Mouse (Mus musculus): ENCODE data around the gene Sult1b1. TPM values are rescaled to one million over a fixed set of nuclear protein-coding genes. Genes with fewer than 3 reads are reported as not detected.

Sult1b1 gene
- polyA plus RNA-seq (2014; fragmentation: Nextera tagmentation; extraction: Ambion mirVana) = not detected in 2 replicates

GRCm38 (mm10) chr5:87538111-87538510 lies at the start of gene Sult1b1:
TSS of gene Sult1b1 (minus strand) at chr5:87538195.
- 96% methylated on average over 2 of the region's 2 CpGs for WGBS
- H3K9me3 ChIP-seq (replicated peaks; ENCODE audit: control insufficient read depth, low read length) = no peaks in the 10 kb centered on the region
- H3K27ac ChIP-seq (ENCODE audit: low read depth, low read length) = no peak within 1 kb of the TSS
- DNase-seq (ENCODE audit: low spot score) = no peak
- H3K4me1 ChIP-seq (ENCODE audit: control insufficient read depth, insufficient read depth, low read length) = no peaks in the 10 kb centered on the region
- no peak within 1 kb of the TSS for H3K9ac ChIP-seq (ENCODE audit: low read length)
- H3K4me3 ChIP-seq (ENCODE audit: low read depth, low read length) = no peak within 1 kb of the TSS
- no peak within 1 kb of the TSS for H3K4me2 ChIP-seq (ENCODE audit: low read length)
- no peaks in the 10 kb centered on the region for H3K36me3 ChIP-seq (ENCODE audit: control insufficient read depth, insufficient read depth, low read length)
- no peaks in the 10 kb centered on the region for H3K27me3 ChIP-seq (replicated peaks; ENCODE audit: control insufficient read depth, insufficient read depth, low read length)
- no peak for ATAC-seq

GRCm38 (mm10) chr5:87580389-87580788 lies 42.4 kb upstream of the Sult1b1 start:
- Histone ChIP-seq H3K4me1 (ENCODE audit: control insufficient read depth, insufficient read depth, low read length) (no peaks in the 10 kb centered on the region), H3K27me3 (replicated peaks; ENCODE audit: control insufficient read depth, insufficient read depth, low read length) (no peaks in the 10 kb centered on the region), H3K9me3 (replicated peaks; ENCODE audit: control insufficient read depth, low read length) (no peaks in the 10 kb centered on the region), H3K27ac (ENCODE audit: low read depth, low read length) (no peak overlapping the region), H3K4me2 (ENCODE audit: low read length) (no peak overlapping the region), H3K9ac (ENCODE audit: low read length) (no peak overlapping the region), H3K4me3 (ENCODE audit: low read depth, low read length) (no peak overlapping the region), H3K36me3 (ENCODE audit: control insufficient read depth, insufficient read depth, low read length) (no peaks in the 10 kb centered on the region)
- WGBS = 84% methylated on average over 1 of the region's 1 CpGs
- DNase-seq (ENCODE audit: low spot score) (no peak), ATAC-seq (no peak)

- Histone ChIP-seq H3K27ac (ENCODE audit: low read depth, low read length) (no peak overlapping the region), H3K4me2 (ENCODE audit: low read length) (no peak overlapping the region), H3K27me3 (replicated peaks; ENCODE audit: control insufficient read depth, insufficient read depth, low read length) (no peaks in the 10 kb centered on the region), H3K4me1 (ENCODE audit: control insufficient read depth, insufficient read depth, low read length) (no peaks in the 10 kb centered on the region), H3K9me3 (replicated peaks; ENCODE audit: control insufficient read depth, low read length) (no peaks in the 10 kb centered on the region), H3K9ac (ENCODE audit: low read length) (no peak overlapping the region), H3K4me3 (ENCODE audit: low read depth, low read length) (no peak overlapping the region), H3K36me3 (ENCODE audit: control insufficient read depth, insufficient read depth, low read length) (no peaks in the 10 kb centered on the region)
- ATAC-seq = no peak
- no peak for DNase-seq (ENCODE audit: low spot score)
- 64% methylated on average over 1 of the region's 1 CpGs for WGBS
These were observed 36.2 kb upstream of the Sult1b1 start for GRCm38 (mm10) chr5:87574174-87574573.

GRCm38 (mm10) chr5:87573490-87573889 lies 35.5 kb upstream of the Sult1b1 start:
- Histone ChIP-seq H3K9me3 (replicated peaks; ENCODE audit: control insufficient read depth, low read length) (no peaks in the 10 kb centered on the region), H3K36me3 (ENCODE audit: control insufficient read depth, insufficient read depth, low read length) (no peaks in the 10 kb centered on the region), H3K9ac (ENCODE audit: low read length) (no peak overlapping the region), H3K27me3 (replicated peaks; ENCODE audit: control insufficient read depth, insufficient read depth, low read length) (no peaks in the 10 kb centered on the region), H3K4me1 (ENCODE audit: control insufficient read depth, insufficient read depth, low read length) (no peaks in the 10 kb centered on the region), H3K4me2 (ENCODE audit: low read length) (no peak overlapping the region), H3K27ac (ENCODE audit: low read depth, low read length) (no peak overlapping the region), H3K4me3 (ENCODE audit: low read depth, low read length) (no peak overlapping the region)
- DNase-seq (ENCODE audit: low spot score) = no peak
- no peak for ATAC-seq
- 53% methylated on average over 5 of the region's 5 CpGs for WGBS

- H3K27me3 ChIP-seq (replicated peaks; ENCODE audit: control insufficient read depth, insufficient read depth, low read length) = no peaks in the 10 kb centered on the region
- no peaks in the 10 kb centered on the region for H3K36me3 ChIP-seq (ENCODE audit: control insufficient read depth, insufficient read depth, low read length)
- H3K4me2 ChIP-seq (ENCODE audit: low read length) = no peak overlapping the region
- H3K4me1 ChIP-seq (ENCODE audit: control insufficient read depth, insufficient read depth, low read length) = no peaks in the 10 kb centered on the region
- WGBS = 90% methylated on average over 6 of the region's 6 CpGs
- H3K27ac ChIP-seq (ENCODE audit: low read depth, low read length) = no peak overlapping the region
- ATAC-seq (no peak), DNase-seq (ENCODE audit: low spot score) (no peak)
- no peak overlapping the region for H3K9ac ChIP-seq (ENCODE audit: low read length)
- no peak overlapping the region for H3K4me3 ChIP-seq (ENCODE audit: low read depth, low read length)
- no peaks in the 10 kb centered on the region for H3K9me3 ChIP-seq (replicated peaks; ENCODE audit: control insufficient read depth, low read length)
These were observed 34.8 kb upstream of the Sult1b1 start for GRCm38 (mm10) chr5:87572781-87573180.

GRCm38 (mm10) chr5:87568845-87569244 lies 30.9 kb upstream of the Sult1b1 start, which contains the start of gene Sult1d1:
TSS of gene Sult1d1 (minus strand) at chr5:87569027.
- Histone ChIP-seq H3K36me3 (ENCODE audit: control insufficient read depth, insufficient read depth, low read length) (no peaks in the 10 kb centered on the region), H3K9me3 (replicated peaks; ENCODE audit: control insufficient read depth, low read length) (no peaks in the 10 kb centered on the region), H3K4me3 (ENCODE audit: low read depth, low read length) (no peak within 1 kb of the TSS), H3K4me2 (ENCODE audit: low read length) (no peak within 1 kb of the TSS), H3K27me3 (replicated peaks; ENCODE audit: control insufficient read depth, insufficient read depth, low read length) (no peaks in the 10 kb centered on the region), H3K9ac (ENCODE audit: low read length) (no peak within 1 kb of the TSS), H3K4me1 (ENCODE audit: control insufficient read depth, insufficient read depth, low read length) (no peaks in the 10 kb centered on the region), H3K27ac (ENCODE audit: low read depth, low read length) (no peak within 1 kb of the TSS)
- 83% methylated on average over 5 of the region's 5 CpGs for WGBS
- ATAC-seq (no peak), DNase-seq (ENCODE audit: low spot score) (no peak)

GRCm38 (mm10) chr5:87567306-87567705 lies 29.3 kb upstream of the Sult1b1 start:
- H3K4me2 ChIP-seq (ENCODE audit: low read length) = no peak overlapping the region
- H3K4me1 ChIP-seq (ENCODE audit: control insufficient read depth, insufficient read depth, low read length) = no peaks in the 10 kb centered on the region
- no peaks in the 10 kb centered on the region for H3K9me3 ChIP-seq (replicated peaks; ENCODE audit: control insufficient read depth, low read length)
- DNase-seq (ENCODE audit: low spot score) = no peak
- 86% methylated on average over 1 of the region's 1 CpGs for WGBS
- H3K27me3 ChIP-seq (replicated peaks; ENCODE audit: control insufficient read depth, insufficient read depth, low read length) = no peaks in the 10 kb centered on the region
- H3K4me3 ChIP-seq (ENCODE audit: low read depth, low read length) = no peak overlapping the region
- H3K9ac ChIP-seq (ENCODE audit: low read length) = no peak overlapping the region
- no peak overlapping the region for H3K27ac ChIP-seq (ENCODE audit: low read depth, low read length)
- no peak for ATAC-seq
- H3K36me3 ChIP-seq (ENCODE audit: control insufficient read depth, insufficient read depth, low read length) = no peaks in the 10 kb centered on the region

GRCm38 (mm10) chr5:87562966-87563365 lies 25.0 kb upstream of the Sult1b1 start:
- H3K4me1 ChIP-seq (ENCODE audit: control insufficient read depth, insufficient read depth, low read length) = no peaks in the 10 kb centered on the region
- no peak overlapping the region for H3K27ac ChIP-seq (ENCODE audit: low read depth, low read length)
- no peaks in the 10 kb centered on the region for H3K9me3 ChIP-seq (replicated peaks; ENCODE audit: control insufficient read depth, low read length)
- no peak overlapping the region for H3K4me3 ChIP-seq (ENCODE audit: low read depth, low read length)
- ATAC-seq (no peak), DNase-seq (ENCODE audit: low spot score) (no peak)
- no peak overlapping the region for H3K4me2 ChIP-seq (ENCODE audit: low read length)
- no peak overlapping the region for H3K9ac ChIP-seq (ENCODE audit: low read length)
- H3K27me3 ChIP-seq (replicated peaks; ENCODE audit: control insufficient read depth, insufficient read depth, low read length) = no peaks in the 10 kb centered on the region
- no peaks in the 10 kb centered on the region for H3K36me3 ChIP-seq (ENCODE audit: control insufficient read depth, insufficient read depth, low read length)

GRCm38 (mm10) chr5:87562526-87562925 lies 24.5 kb upstream of the Sult1b1 start:
- DNase-seq (ENCODE audit: low spot score) = no peak
- WGBS = 75% methylated on average over 4 of the region's 4 CpGs

More at GRCm38 (mm10) chr5:87562526-87562925, 24.5 kb upstream of the Sult1b1 start:
- Histone ChIP-seq H3K4me1 (ENCODE audit: control insufficient read depth, insufficient read depth, low read length) (no peaks in the 10 kb centered on the region), H3K36me3 (ENCODE audit: control insufficient read depth, insufficient read depth, low read length) (no peaks in the 10 kb centered on the region), H3K9ac (ENCODE audit: low read length) (no peak overlapping the region), H3K27me3 (replicated peaks; ENCODE audit: control insufficient read depth, insufficient read depth, low read length) (no peaks in the 10 kb centered on the region), H3K4me3 (ENCODE audit: low read depth, low read length) (no peak overlapping the region), H3K9me3 (replicated peaks; ENCODE audit: control insufficient read depth, low read length) (no peaks in the 10 kb centered on the region), H3K27ac (ENCODE audit: low read depth, low read length) (no peak overlapping the region), H3K4me2 (ENCODE audit: low read length) (no peak overlapping the region)
- no peak for ATAC-seq
